14 mouse cellular contexts compared by ENCODE assay signal in genomic region chr6:54183825-54184578, GRCm38 (mm10).
DNase-seq lines count a peak whose midpoint lies in the region; ATAC-seq and TF ChIP-seq lines count a peak whose summit lies in the region.
"Had no signal": no experiment of that assay in that cellular context is flagged by ENCODE, and none has a peak within 500 bp of the region (broad histone marks: within the 10 kb centered on the region; RNA-seq: fewer than 3 reads in every experiment).

No protein-coding gene starts in this region.

- intact Hi-C loops in left cerebral cortex, postnatal 25 days (cut with DNase I) = no loop called here
- intact Hi-C loops in gastrocnemius, adult 2 months (cut with DNase I) = no loop called here

- H3K4me3 ChIP-seq in forebrain, embryonic 12.5 days (replicated peaks) = no peak overlapping the region
- no peak overlapping the region for H3K4me3 ChIP-seq in forebrain, embryonic 10.5 days
- H3K4me3 ChIP-seq in midbrain, embryonic 10.5 days = no peak overlapping the region
- H3K4me3 ChIP-seq in midbrain, embryonic 11.5 days (ENCODE audit: low read depth, low read length) = no peak overlapping the region
- H3K4me3 ChIP-seq in gastrocnemius, adult 2 months = no peak overlapping the region
- no peak overlapping the region for H3K4me3 ChIP-seq in kidney, embryonic 16.5 days (ENCODE audit: low read length)

- no peak for TF ChIP-seq CTCF in gastrocnemius, adult 2 months (IDR thresholded peaks at IDR 0.05)

- no peak for DNase-seq in forebrain, embryonic 10.5 days (ENCODE audit: extremely low spot score, low spot score)
- DNase-seq in midbrain, embryonic 10.5 days (ENCODE audit: low spot score) = no peak
- DNase-seq in midbrain, embryonic 11.5 days (ENCODE audit: low spot score, missing footprints) = no peak
- peak; percentile 32 to 83 for DNase-seq in left cerebral cortex, postnatal 25 days (ENCODE audit: low spot score in 2 of 2)
- DNase-seq in telencephalon, adult 2 months (ENCODE audit: low read depth, low spot score) = peak; percentile 51
- no peak for DNase-seq in gastrocnemius, adult 2 months
- DNase-seq: adrenal gland, postnatal 36 days; cerebellum, adult 18-20 months; embryo, embryonic 11 days; heart, adult 18-20 months; kidney, postnatal 25 days; lung, embryonic 14.5 days had no signal

- no peaks in the 10 kb centered on the region for H3K9me3 ChIP-seq in forebrain, embryonic 12.5 days
- H3K9me3 ChIP-seq in forebrain, embryonic 10.5 days = no peaks in the 10 kb centered on the region
- H3K9me3 ChIP-seq in midbrain, embryonic 10.5 days (replicated peaks) = no peaks in the 10 kb centered on the region
- no peaks in the 10 kb centered on the region for H3K9me3 ChIP-seq in midbrain, embryonic 11.5 days (ENCODE audit: control insufficient read depth, low read length)
- no peaks in the 10 kb centered on the region for H3K9me3 ChIP-seq in kidney, embryonic 16.5 days (ENCODE audit: low read length)

- H3K36me3 ChIP-seq in forebrain, embryonic 12.5 days (replicated peaks) = no peaks in the 10 kb centered on the region
- no peaks in the 10 kb centered on the region for H3K36me3 ChIP-seq in forebrain, embryonic 10.5 days (replicated peaks)
- H3K36me3 ChIP-seq in midbrain, embryonic 10.5 days = no peaks in the 10 kb centered on the region
- H3K36me3 ChIP-seq in midbrain, embryonic 11.5 days (ENCODE audit: control insufficient read depth, insufficient read depth, low read length) = no peaks in the 10 kb centered on the region
- H3K36me3 ChIP-seq in kidney, embryonic 16.5 days (ENCODE audit: insufficient read depth, low read length) = no peaks in the 10 kb centered on the region

- peak overlapping the region; percentile 37 for H3K27ac ChIP-seq in forebrain, embryonic 12.5 days
- H3K27ac ChIP-seq in forebrain, embryonic 10.5 days = no peak overlapping the region
- H3K27ac ChIP-seq in midbrain, embryonic 10.5 days (replicated peaks) = peak overlapping the region; percentile 46
- H3K27ac ChIP-seq in midbrain, embryonic 11.5 days (ENCODE audit: low read depth, low read length) = no peak overlapping the region
- H3K27ac ChIP-seq in gastrocnemius, adult 2 months = no peak overlapping the region
- no peak overlapping the region for H3K27ac ChIP-seq in kidney, embryonic 16.5 days (ENCODE audit: low read length)

- no peaks in the 10 kb centered on the region for H3K27me3 ChIP-seq in forebrain, embryonic 12.5 days
- no peaks in the 10 kb centered on the region for H3K27me3 ChIP-seq in forebrain, embryonic 10.5 days (ENCODE audit: poor library complexity, severe bottlenecking)
- no peaks in the 10 kb centered on the region for H3K27me3 ChIP-seq in midbrain, embryonic 10.5 days (ENCODE audit: low read depth, poor library complexity, severe bottlenecking)
- H3K27me3 ChIP-seq in midbrain, embryonic 11.5 days (ENCODE audit: control insufficient read depth, insufficient read depth, low read length) = no peaks in the 10 kb centered on the region
- H3K27me3 ChIP-seq in kidney, embryonic 16.5 days (ENCODE audit: insufficient read depth, low read length) = no peaks in the 10 kb centered on the region

- H3K4me1 ChIP-seq in forebrain, embryonic 12.5 days = peaks cover 11% of the 10 kb centered on the region
- H3K4me1 ChIP-seq in forebrain, embryonic 10.5 days = 0 out of 2 replicates have a peak, but pooled peaks cover 5% of the 10 kb centered on the region
- peaks cover 23% of the 10 kb centered on the region for H3K4me1 ChIP-seq in midbrain, embryonic 10.5 days
- H3K4me1 ChIP-seq in midbrain, embryonic 11.5 days (ENCODE audit: control insufficient read depth, insufficient read depth, low read length) = peaks cover 8% of the 10 kb centered on the region
- no peaks in the 10 kb centered on the region for H3K4me1 ChIP-seq in kidney, embryonic 16.5 days (ENCODE audit: insufficient read depth, low read length)

- H3K9ac ChIP-seq in forebrain, embryonic 12.5 days = no peak overlapping the region
- H3K9ac ChIP-seq in midbrain, embryonic 11.5 days (ENCODE audit: low read length) = no peak overlapping the region
- no peak overlapping the region for H3K9ac ChIP-seq in kidney, embryonic 16.5 days (replicated peaks; ENCODE audit: low read length)
- H3K9ac ChIP-seq: lung, embryonic 14.5 days had no signal

- 58% methylated on average over 14 of the region's 14 CpGs for WGBS in forebrain, embryonic 12.5 days
- WGBS in forebrain, embryonic 10.5 days = 69% methylated on average over 14 of the region's 14 CpGs
- WGBS in midbrain, embryonic 10.5 days = 65% methylated on average over 14 of the region's 14 CpGs
- 61% methylated on average over 14 of the region's 14 CpGs for WGBS in midbrain, embryonic 11.5 days
- 66% methylated on average over 14 of the region's 14 CpGs for WGBS in kidney, embryonic 16.5 days

- H3K4me2 ChIP-seq in forebrain, embryonic 12.5 days = no peak overlapping the region
- H3K4me2 ChIP-seq in midbrain, embryonic 11.5 days = no peak overlapping the region
- no peak overlapping the region for H3K4me2 ChIP-seq in kidney, embryonic 16.5 days (replicated peaks; ENCODE audit: low read depth, low read length)
- H3K4me2 ChIP-seq: lung, embryonic 14.5 days had no signal

- ATAC-seq in forebrain, embryonic 12.5 days (ENCODE audit: low FRiP score) = no peak
- no peak for ATAC-seq in midbrain, embryonic 11.5 days (ENCODE audit: low FRiP score)
- no peak for ATAC-seq in kidney, embryonic 16.5 days (ENCODE audit: low FRiP score, low TSS enrichment)

Comparison
In these comparisons a context has a peak if more than half of its experiments do, and no peak if none do; other contexts are left out.
1. H3K27ac ChIP-seq: peak in forebrain, embryonic 12.5 days (single experiment) and midbrain, embryonic 10.5 days (single experiment); none in forebrain, embryonic 10.5 days (single experiment), midbrain, embryonic 11.5 days (single experiment), gastrocnemius, adult 2 months (single experiment) and kidney, embryonic 16.5 days (single experiment).
2. DNase-seq: peak in left cerebral cortex, postnatal 25 days (2 of 2) and telencephalon, adult 2 months (single experiment); none in forebrain, embryonic 10.5 days (single experiment), midbrain, embryonic 10.5 days (single experiment), midbrain, embryonic 11.5 days (single experiment) and gastrocnemius, adult 2 months (single experiment).